Mouse (Mus musculus) thymus, adult 2 months (tissue): Measurements from ENCODE around the gene Npff. TPM values are rescaled to one million over a fixed set of nuclear protein-coding genes. Genes with fewer than 3 reads are reported as not detected.
A peak's percentile ranks its signal among the peaks of the same experiment; 100 is the strongest.

ENCODE experiments used
- DNase-seq: peaks from one replicate; pipeline ENCODE4 v3.0.0; 2021
- H3K27ac ChIP-seq: fragments of 200-500 bp; 2 replicates; pipeline ENCODE4 v1.5.1; 2012; ENCODE audit warnings: low read length, control low read depth; ENCODE audit not compliant: control insufficient read depth, insufficient read depth
- H3K27me3 ChIP-seq: fragments of 200-500 bp; 2 replicates; pipeline ENCODE4 v1.6.1; 2012; ENCODE audit warnings: mild to moderate bottlenecking, low read length, moderate library complexity, mixed read lengths; ENCODE audit not compliant: control insufficient read depth, insufficient read depth
- H3K36me3 ChIP-seq: fragments of 200-500 bp; 2 replicates; pipeline ENCODE4 v1.6.1; 2012; ENCODE audit warnings: mild to moderate bottlenecking, low read length, moderate library complexity; ENCODE audit not compliant: control insufficient read depth, insufficient read depth
- H3K4me1 ChIP-seq: fragments of 200-500 bp; replicated peaks from 2 replicates; pipeline ENCODE4 v1.6.1; 2012; ENCODE audit warnings: low read length; ENCODE audit not compliant: control insufficient read depth, insufficient read depth
- H3K4me3 ChIP-seq: fragments of 200-500 bp; 2 replicates; pipeline ENCODE4 v1.5.1; 2012; ENCODE audit warnings: mild to moderate bottlenecking, low read length, control low read depth, moderate library complexity; ENCODE audit not compliant: control insufficient read depth, insufficient read depth
- CTCF ChIP-seq: fragments of 200-500 bp; IDR thresholded peaks from 2 replicates; pipeline ENCODE4 v1.5.1; 2012; ENCODE audit warnings: mild to moderate bottlenecking, control low read depth, low read length, moderate library complexity, borderline replicate concordance; ENCODE audit not compliant: control insufficient read depth, poor library complexity, insufficient read depth; ENCODE audit errors: extremely low read depth
- POLR2A ChIP-seq: fragments of 200-500 bp; IDR thresholded peaks from 2 replicates; pipeline ENCODE4 v1.6.1; 2012; ENCODE audit warnings: mild to moderate bottlenecking, low read length, control low read depth, moderate library complexity; ENCODE audit not compliant: control insufficient read depth, poor library complexity, insufficient read depth; ENCODE audit errors: extremely low read depth
- WGBS: fragments of 180-500 bp; shearing (Covaris S2); methylation state at CpG from one replicate; pipeline ENCODE4 v1.1.7; 2018; 5-methylcytosine and 5-hydroxymethylcytosine counted together
- polyA plus RNA-seq: library from polyadenylated mRNA; depleted of rRNA; stranded (reverse); fragments of >200 nt; gene quantifications from 2 replicates; pipeline ENCODE4 v1.2.3, GENCODE M21; 2012

Npff gene
- polyA plus RNA-seq, 1 experiment, result 11.7 TPM

- TF ChIP-seq POLR2A (no peak), CTCF (no peak)
- Histone ChIP-seq H3K27ac (no peak overlapping the region), H3K36me3 (no peaks in the 10 kb centered on the region), H3K27me3 (no peaks in the 10 kb centered on the region), H3K4me1 (peaks cover 19% of the 10 kb centered on the region), H3K4me3 (no peak overlapping the region)
- 94% methylated on average over 5 of the region's 5 CpGs for WGBS
- DNase-seq, result no peak
Measured at GRCm38 (mm10) chr15:102512010-102512409, 12.7 kb downstream of the Npff start.

GRCm38 (mm10) chr15:102511285-102511833 lies 13.4 kb downstream of the Npff start:
- Histone ChIP-seq H3K27ac (no peak overlapping the region), H3K4me1 (peaks cover 18% of the 10 kb centered on the region), H3K27me3 (no peaks in the 10 kb centered on the region), H3K4me3 (no peak overlapping the region), H3K36me3 (no peaks in the 10 kb centered on the region)
- TF ChIP-seq CTCF, result no peak
- no peak for TF ChIP-seq POLR2A
- DNase-seq, result no peak
- 70% methylated on average over 6 of the region's 6 CpGs for WGBS

- 5% methylated on average over 34 of the region's 34 CpGs for WGBS
- peak overlapping the region; percentile 58 for H3K4me3 ChIP-seq
- no peaks in the 10 kb centered on the region for H3K27me3 ChIP-seq
- H3K36me3 ChIP-seq, result no peaks in the 10 kb centered on the region
- H3K4me1 ChIP-seq, result peaks cover 14% of the 10 kb centered on the region
- TF ChIP-seq POLR2A (no peak), CTCF (no peak)
- peak; percentile 77 for DNase-seq
- no peak overlapping the region for H3K27ac ChIP-seq
Measured at GRCm38 (mm10) chr15:102510590-102511284, 14.0 kb downstream of the Npff start.

- H3K4me1 ChIP-seq, result peaks cover 13% of the 10 kb centered on the region
- TF ChIP-seq POLR2A (no peak), CTCF (no peak)
- 38% methylated on average over 9 of the region's 9 CpGs for WGBS
- 0 out of 2 replicates have a peak, but pooled peaks cover 2% of the 10 kb centered on the region for H3K36me3 ChIP-seq
- H3K27ac ChIP-seq, result no peak overlapping the region
- DNase-seq, result no peak
- no peaks in the 10 kb centered on the region for H3K27me3 ChIP-seq
- peak overlapping the region; percentile 58 for H3K4me3 ChIP-seq
Measured at GRCm38 (mm10) chr15:102510110-102510509, 14.6 kb downstream of the Npff start.

- TF ChIP-seq CTCF (no peak), POLR2A (no peak)
- DNase-seq, result no peak
- peaks cover 8% of the 10 kb centered on the region for H3K36me3 ChIP-seq
- WGBS, result 96% methylated on average over 3 of the region's 3 CpGs
- H3K4me1 ChIP-seq, result peaks cover 13% of the 10 kb centered on the region
- H3K27ac ChIP-seq, result no peak overlapping the region
- H3K27me3 ChIP-seq, result no peaks in the 10 kb centered on the region
- H3K4me3 ChIP-seq, result no peak overlapping the region
Measured at GRCm38 (mm10) chr15:102508336-102508735, 16.4 kb downstream of the Npff start.

GRCm38 (mm10) chr15:102507561-102507960 lies 17.2 kb downstream of the Npff start:
- peaks cover 13% of the 10 kb centered on the region for H3K4me1 ChIP-seq
- no peak overlapping the region for H3K4me3 ChIP-seq
- no peak overlapping the region for H3K27ac ChIP-seq
- no peaks in the 10 kb centered on the region for H3K27me3 ChIP-seq
- no peak for DNase-seq
- TF ChIP-seq POLR2A (no peak), CTCF (no peak)
- peaks cover 16% of the 10 kb centered on the region for H3K36me3 ChIP-seq
